Mouse (Mus musculus): ENCODE results near the gene Bscl2.
"Not testable (repeated sequence)": the region's sequence is repeated elsewhere in the genome, so short reads cannot be mapped to it uniquely, and the experiment has no call there.

The Bscl2 gene

GRCm38 (mm10) chr19:8872266-8872840 lies 35.1 kb downstream of the Bscl2 start:
- DNase-seq: no peak

- DNase-seq: no peak
These were observed 37.8 kb downstream of the Bscl2 start for GRCm38 (mm10) chr19:8875031-8875430.

- peak; percentile 89 to 93 for DNase-seq
These were observed 43.2 kb downstream of the Bscl2 start, which contains the start of gene Uqcc3 for GRCm38 (mm10) chr19:8880311-8881033. Gene Uqcc3, minus strand, starts transcription at chr19:8880923.

GRCm38 (mm10) chr19:8881034-8881392 lies 43.7 kb downstream of the Bscl2 start:
- no peak for DNase-seq

GRCm38 (mm10) chr19:8883616-8884015 lies 46.3 kb downstream of the Bscl2 start, which contains the start of the genes Lbhd1 and Gm49403:
Gene Lbhd1, plus strand, starts transcription at chr19:8883732.
Gene Gm49403, plus strand, starts transcription at chr19:8883930.
- DNase-seq: no peak

GRCm38 (mm10) chr19:8886916-8887584 lies 49.8 kb downstream of the Bscl2 start:
- DNase-seq: no peak

- no peak for DNase-seq
These were observed 50.6 kb downstream of the Bscl2 start for GRCm38 (mm10) chr19:8887585-8888463.

GRCm38 (mm10) chr19:8888511-8889385 lies 51.5 kb downstream of the Bscl2 start, which contains the start of the genes 1810009A15Rik and Gm49416:
Gene 1810009A15Rik, plus strand, starts transcription at chr19:8888853.
Gene Gm49416, plus strand, starts transcription at chr19:8888926.
- DNase-seq: peak; percentile 94 to 95

- peak; percentile 84 for DNase-seq
These were observed 55.8 kb downstream of the Bscl2 start, which contains the start of gene Ints5 for GRCm38 (mm10) chr19:8892829-8893766. Gene Ints5, plus strand, starts transcription at chr19:8893005.

GRCm38 (mm10) chr19:8895397-8895960 lies 58.2 kb downstream of the Bscl2 start:
- no peak for DNase-seq

GRCm38 (mm10) chr19:8896231-8896630 lies 59.0 kb downstream of the Bscl2 start:
- DNase-seq: not testable (repeated sequence)

- DNase-seq: peak in 1 of 2 experiments; percentile 38
These were observed 60.1 kb downstream of the Bscl2 start for GRCm38 (mm10) chr19:8897211-8897864.

- peak; percentile 92 to 96 for DNase-seq
These were observed 60.7 kb downstream of the Bscl2 start, which contains the start of gene Ganab for GRCm38 (mm10) chr19:8897865-8898495. Gene Ganab, plus strand, starts transcription at chr19:8898071.
